Comparison of ENCODE assay signal across 33 mouse cellular contexts in genomic region chr7:122206121-122206520, GRCm38 (mm10). TPM values are rescaled to one million over a fixed set of nuclear protein-coding genes. Genes with fewer than 3 reads are reported as not detected.
DNase-seq lines count a peak whose midpoint lies in the region; ATAC-seq lines count a peak whose summit lies in the region.
"Had no signal": no experiment of that assay in that cellular context is flagged by ENCODE, and none has a peak within 500 bp of the region (broad histone marks: within the 10 kb centered on the region; RNA-seq: fewer than 3 reads in every experiment).

No protein-coding gene starts in this region.

- H3K9me3 ChIP-seq in heart, embryonic 12.5 days (replicated peaks): no peaks in the 10 kb centered on the region
- no peaks in the 10 kb centered on the region for H3K9me3 ChIP-seq in hindbrain, embryonic 11.5 days (ENCODE audit: control insufficient read depth, low read length)
- H3K9me3 ChIP-seq: embryonic facial prominence, embryonic 10.5 days; embryonic facial prominence, embryonic 13.5 days; forebrain, embryonic 12.5 days; forebrain, embryonic 15.5 days; G1E; heart, embryonic 15.5 days; hindbrain, embryonic 10.5 days had no signal

- H3K36me3 ChIP-seq in heart, embryonic 12.5 days: no peaks in the 10 kb centered on the region
- no peaks in the 10 kb centered on the region for H3K36me3 ChIP-seq in hindbrain, embryonic 11.5 days (ENCODE audit: control insufficient read depth, insufficient read depth, low read length)
- H3K36me3 ChIP-seq: embryonic facial prominence, embryonic 10.5 days; embryonic facial prominence, embryonic 13.5 days; forebrain, embryonic 12.5 days; forebrain, embryonic 15.5 days; G1E; heart, embryonic 15.5 days; hindbrain, embryonic 10.5 days had no signal

- no peak overlapping the region for H3K4me2 ChIP-seq in heart, embryonic 12.5 days
- H3K4me2 ChIP-seq in hindbrain, embryonic 11.5 days (replicated peaks; ENCODE audit: low read depth, low read length): no peak overlapping the region
- H3K4me2 ChIP-seq: embryonic facial prominence, embryonic 13.5 days; forebrain, embryonic 12.5 days; forebrain, embryonic 15.5 days; heart, embryonic 11.5 days; heart, embryonic 15.5 days; hindbrain, embryonic 14.5 days had no signal

- H3K4me3 ChIP-seq in heart, embryonic 12.5 days: no peak overlapping the region
- no peak overlapping the region for H3K4me3 ChIP-seq in hindbrain, embryonic 11.5 days (ENCODE audit: low read depth, low read length)
- H3K4me3 ChIP-seq: embryonic facial prominence, embryonic 10.5 days; embryonic facial prominence, embryonic 13.5 days; erythroblast, embryonic 14.5 days; forebrain, embryonic 12.5 days; forebrain, embryonic 15.5 days; heart, adult 2 months; heart, embryonic 15.5 days; hindbrain, embryonic 10.5 days had no signal

- no peak overlapping the region for H3K27ac ChIP-seq in heart, embryonic 12.5 days (ENCODE audit: poor library complexity, severe bottlenecking)
- H3K27ac ChIP-seq in hindbrain, embryonic 11.5 days (ENCODE audit: low read depth, low read length): no peak overlapping the region
- H3K27ac ChIP-seq: embryonic facial prominence, embryonic 10.5 days; embryonic facial prominence, embryonic 13.5 days; forebrain, embryonic 12.5 days; forebrain, embryonic 15.5 days; heart, adult 2 months; heart, embryonic 15.5 days; hindbrain, embryonic 10.5 days; hindbrain, embryonic 14.5 days; hindbrain, postnatal 0 days had no signal

- 66% methylated on average over 2 of the region's 2 CpGs for WGBS in heart, embryonic 12.5 days
- 83% methylated on average over 2 of the region's 2 CpGs for WGBS in hindbrain, embryonic 11.5 days

- DNase-seq in heart, adult 8-10 months (ENCODE audit: low spot score): peak; percentile 7
- no peak for DNase-seq in hindbrain, embryonic 11.5 days (ENCODE audit: low spot score)
- no peak for DNase-seq in adrenal gland, postnatal 10 days
- no peak for DNase-seq in layer of hippocampus, adult 8-10 months (ENCODE audit: low spot score in 2 of 2)
- DNase-seq: adrenal gland, adult 2 months; adrenal gland, postnatal 25 days; B cell, adult 2 months; cerebellum, adult 18-20 months; cerebellum, adult 9-10 months; cerebellum, postnatal 14 days; embryo, embryonic 11 days; gastrocnemius, postnatal 25 days; heart, adult 2 months; heart, postnatal 10 days; heart, postnatal 36 days had no signal

- H3K9ac ChIP-seq in heart, embryonic 12.5 days: no peak overlapping the region
- no peak overlapping the region for H3K9ac ChIP-seq in hindbrain, embryonic 11.5 days (ENCODE audit: low read depth, low read length)
- H3K9ac ChIP-seq: embryonic facial prominence, embryonic 13.5 days; forebrain, embryonic 12.5 days; forebrain, embryonic 15.5 days; heart, embryonic 15.5 days; hindbrain, embryonic 14.5 days had no signal

- ATAC-seq in heart, embryonic 12.5 days (ENCODE audit: insufficient number of reproducible peaks, low FRiP score): no peak
- ATAC-seq in common myeloid progenitor, adult 5-6 weeks (replicated peaks; ENCODE audit: low read depth, poor library complexity, severe bottlenecking): peak; percentile 42
- ATAC-seq in megakaryocyte, adult 5-6 weeks (ENCODE audit: poor library complexity, severe bottlenecking): peak; percentile 86
- no peak for ATAC-seq in hindbrain, embryonic 11.5 days (ENCODE audit: low FRiP score)
- ATAC-seq: forebrain, embryonic 15.5 days; hindbrain, postnatal 0 days; inflammation-experienced regulatory T-cells, adult 6 months; Patski had no signal

- H3K4me1 ChIP-seq in heart, embryonic 12.5 days (replicated peaks): no peaks in the 10 kb centered on the region
- H3K4me1 ChIP-seq in hindbrain, embryonic 11.5 days (replicated peaks; ENCODE audit: control insufficient read depth, insufficient read depth, low read length): no peaks in the 10 kb centered on the region
- H3K4me1 ChIP-seq: embryonic facial prominence, embryonic 10.5 days; embryonic facial prominence, embryonic 13.5 days; forebrain, embryonic 12.5 days; forebrain, embryonic 15.5 days; heart, embryonic 15.5 days; hindbrain, embryonic 10.5 days had no signal

- no peaks in the 10 kb centered on the region for H3K27me3 ChIP-seq in heart, embryonic 12.5 days (replicated peaks)
- H3K27me3 ChIP-seq in hindbrain, embryonic 11.5 days (ENCODE audit: control insufficient read depth, insufficient read depth, low read length): no peaks in the 10 kb centered on the region
- H3K27me3 ChIP-seq: embryonic facial prominence, embryonic 13.5 days; forebrain, embryonic 12.5 days; forebrain, embryonic 15.5 days; heart, embryonic 15.5 days had no signal

RNA-seq across cellular contexts. Expression of gene Chp2, which starts 13.2 kb away (rescaled TPM):
- total RNA-seq in heart, adult 8-10 months (2022): 1 to 10 TPM; 2.9 to 3.9 (median 3.3) TPM
- 0.15 and 0.42 TPM in 2 replicates for polyA plus RNA-seq in heart, embryonic 12.5 days (2016; fragmentation: Nextera tagmentation; extraction: Ambion mirVana)
- total RNA-seq in common myeloid progenitor, adult 5-6 weeks (2017): 0.24 TPM in 1 of 2 replicates, not detected in the other
- 0.27 TPM in 1 of 2 replicates, not detected in the other for total RNA-seq in megakaryocyte, adult 5-6 weeks (2015)
- 0.18 and 0.94 TPM in 2 replicates for total RNA-seq in megakaryocyte, adult 5-6 weeks (2017)
- 0.11 and 0.14 TPM in 2 replicates for polyA plus RNA-seq in hindbrain, embryonic 11.5 days (2014; fragmentation: Nextera tagmentation; extraction: Ambion mirVana)
- 1 to 10 TPM; 4.8 to 7.2 TPM for total RNA-seq in adrenal gland, postnatal 10 days (2021)
- 1 to 10 TPM; 2.5 to 3.4 (median 2.9) TPM for total RNA-seq in layer of hippocampus, adult 8-10 months (2022)
- total RNA-seq: CH12.LX had no signal
- polyA plus RNA-seq: embryonic facial prominence, embryonic 10.5 days; embryonic facial prominence, embryonic 13.5 days; erythroblast, embryonic 14.5 days; G1E; heart, embryonic 11.5 days; inflammation-experienced regulatory T-cells, adult 6 months; Patski had no signal

RNA-seq across cellular contexts. Expression of gene Ern2, which starts 20.1 kb away (rescaled TPM):
- not detected for total RNA-seq in heart, adult 8-10 months (2022)
- polyA plus RNA-seq in heart, embryonic 12.5 days (2016; fragmentation: Nextera tagmentation; extraction: Ambion mirVana): not detected in 2 replicates
- total RNA-seq in common myeloid progenitor, adult 5-6 weeks (2017): not detected in 2 replicates
- total RNA-seq in megakaryocyte, adult 5-6 weeks (2015): not detected in 2 replicates
- total RNA-seq in megakaryocyte, adult 5-6 weeks (2017): not detected in 2 replicates
- polyA plus RNA-seq in hindbrain, embryonic 11.5 days (2014; fragmentation: Nextera tagmentation; extraction: Ambion mirVana): 0.07 and 0.19 TPM in 2 replicates
- under 1 TPM in 1 of 2 experiments, not detected in 1; 0.09 TPM for total RNA-seq in adrenal gland, postnatal 10 days (2021)
- under 1 TPM; 0.26 to 0.87 (median 0.73) TPM for total RNA-seq in layer of hippocampus, adult 8-10 months (2022)
- total RNA-seq: CH12.LX; G1E; gastrocnemius, adult 8-10 months; gastrocnemius, postnatal 25 days; heart, adult 2 months; heart, postnatal 10 days; heart, postnatal 36 days had no signal
- polyA plus RNA-seq: embryonic facial prominence, embryonic 13.5 days; erythroblast, embryonic 14.5 days; G1E; heart, embryonic 11.5 days; inflammation-experienced regulatory T-cells, adult 6 months; Patski had no signal

RNA-seq across cellular contexts. Expression of gene Plk1, which starts 46.9 kb away (rescaled TPM):
- under 1 TPM; 0.31 to 0.66 (median 0.46) TPM for total RNA-seq in heart, adult 8-10 months (2022)
- polyA plus RNA-seq in heart, embryonic 12.5 days (2016; fragmentation: Nextera tagmentation; extraction: Ambion mirVana): 103 and 112 TPM in 2 replicates
- 39.9 and 67.0 TPM in 2 replicates for total RNA-seq in common myeloid progenitor, adult 5-6 weeks (2017)
- 46.9 and 48.0 TPM in 2 replicates for total RNA-seq in megakaryocyte, adult 5-6 weeks (2015)
- total RNA-seq in megakaryocyte, adult 5-6 weeks (2017): 52.6 and 60.9 TPM in 2 replicates
- 84.4 and 101 TPM in 2 replicates for polyA plus RNA-seq in hindbrain, embryonic 11.5 days (2014; fragmentation: Nextera tagmentation; extraction: Ambion mirVana)
- 10 to 100 TPM; 14.2 to 16.7 TPM for total RNA-seq in adrenal gland, postnatal 10 days (2021)
- 1 to 10 TPM; 1.7 to 2.8 (median 2.5) TPM for total RNA-seq in layer of hippocampus, adult 8-10 months (2022)

Comparison
In these comparisons a context has a peak if more than half of its experiments do, and no peak if none do; other contexts are left out.
1. ATAC-seq: peak in common myeloid progenitor, adult 5-6 weeks (single experiment) and megakaryocyte, adult 5-6 weeks (single experiment); none in heart, embryonic 12.5 days (single experiment) and hindbrain, embryonic 11.5 days (single experiment).